Mouse (Mus musculus) B cell, adult 67 days (primary cell): ENCODE data around the gene Nfkbiz. TPM values are rescaled to one million over a fixed set of nuclear protein-coding genes. Genes with fewer than 3 reads are reported as not detected.

Experiments used
- total RNA-seq, 2 experiments: library from RNA; stranded (reverse); gene quantifications; 4 replicates each; pipeline ENCODE4 v1.2.4; 2023

Nfkbiz gene
- total RNA-seq: 10 to 100 TPM; 84.6 to 89.1 TPM

GRCm38 (mm10) chr16:55838510-55839474, at the start of gene Nfkbiz:
TSS of gene Nfkbiz (minus strand) at chr16:55838899.

Other genes starting within 250 kb of the Nfkbiz start
- 10 to 100 TPM; 23.4 to 32.4 TPM for gene Nxpe3, start 56.4 kb upstream of the Nfkbiz start, total RNA-seq
- 10 to 100 TPM; 18.5 to 18.8 TPM for gene Cep97, start 96.0 kb upstream of the Nfkbiz start, total RNA-seq
- 100 to 1,000 TPM; 741 to 763 TPM for gene Rpl24, start 127.4 kb upstream of the Nfkbiz start, total RNA-seq
- 10 to 100 TPM; 48.3 to 48.8 TPM for gene Zbtb11, start 135.0 kb upstream of the Nfkbiz start, total RNA-seq
- 100 to 1,000 TPM; 109 to 123 TPM for gene Pcnp, start 190.8 kb upstream of the Nfkbiz start, total RNA-seq
- 10 to 100 TPM; 17.4 to 19.8 TPM for gene Trmt10c, start 198.9 kb upstream of the Nfkbiz start, total RNA-seq
- 100 to 1,000 TPM; 103 to 106 TPM for gene Senp7, start 209.4 kb upstream of the Nfkbiz start, total RNA-seq